Mouse (Mus musculus): ENCODE measurements at regions not wholly inside any gene's neighbourhood (a gene's known extent, or its start where the extent isn't known, plus 50 kb on each side); places are given as distances from the start of the nearest gene placed in this dataset.
"Not testable (repeated sequence)": the region's sequence is repeated elsewhere in the genome, so short reads cannot be mapped to it uniquely, and the experiment has no call there.

GRCm38 (mm10) chr1:177382596-177383190, 59.5 kb upstream of the Zbtb18 start:
- DNase-seq (ENCODE audit: low spot score) = peak; percentile 24

- no peak for DNase-seq (ENCODE audit: low spot score)
Observed at GRCm38 (mm10) chr1:177382147-177382546, 60.0 kb upstream of the Zbtb18 start.

GRCm38 (mm10) chr1:177378112-177378511, 64.0 kb upstream of the Zbtb18 start:
- no peak for DNase-seq (ENCODE audit: low spot score)

GRCm38 (mm10) chr1:177373226-177373825, 68.8 kb upstream of the Zbtb18 start:
- DNase-seq (ENCODE audit: low spot score) = no peak

- no peak for DNase-seq (ENCODE audit: low spot score)
Observed at GRCm38 (mm10) chr1:177372066-177372465, 70.1 kb upstream of the Zbtb18 start.

- no peak for DNase-seq (ENCODE audit: low spot score)
Observed at GRCm38 (mm10) chr1:177367864-177368610, 74.1 kb upstream of the Zbtb18 start.

GRCm38 (mm10) chr1:177366914-177367313, 75.2 kb upstream of the Zbtb18 start:
- DNase-seq (ENCODE audit: low spot score) = no peak

GRCm38 (mm10) chr1:177366475-177366874, 75.7 kb upstream of the Zbtb18 start:
- DNase-seq (ENCODE audit: low spot score) = no peak

- DNase-seq (ENCODE audit: low spot score) = no peak
Observed at GRCm38 (mm10) chr1:177364355-177364754, 77.8 kb upstream of the Zbtb18 start.

GRCm38 (mm10) chr1:177362398-177362797, 79.8 kb upstream of the Zbtb18 start:
- DNase-seq (ENCODE audit: low spot score) = no peak

- DNase-seq (ENCODE audit: low spot score) = no peak
Observed at GRCm38 (mm10) chr1:177348400-177349092, 90.5 kb upstream of the Akt3 start.

- no peak for DNase-seq (ENCODE audit: low spot score)
Observed at GRCm38 (mm10) chr1:177347208-177347607, 89.2 kb upstream of the Akt3 start.

GRCm38 (mm10) chr1:177346540-177346939, 88.5 kb upstream of the Akt3 start:
- DNase-seq (ENCODE audit: low spot score) = no peak

- no peak for DNase-seq (ENCODE audit: low spot score)
Observed at GRCm38 (mm10) chr1:177345540-177345939, 87.5 kb upstream of the Akt3 start.

- DNase-seq (ENCODE audit: low spot score) = no peak
Observed at GRCm38 (mm10) chr1:177343949-177344348, 85.9 kb upstream of the Akt3 start.

GRCm38 (mm10) chr1:177343121-177343520, 85.1 kb upstream of the Akt3 start:
- DNase-seq (ENCODE audit: low spot score) = peak; percentile 12

GRCm38 (mm10) chr1:177340232-177340631, 82.2 kb upstream of the Akt3 start:
- no peak for DNase-seq (ENCODE audit: low spot score)

- DNase-seq (ENCODE audit: low spot score) = not testable (repeated sequence)
Observed at GRCm38 (mm10) chr1:177339207-177339787, 81.3 kb upstream of the Akt3 start.

GRCm38 (mm10) chr1:177338466-177339206, 80.6 kb upstream of the Akt3 start:
- peak; percentile 26 for DNase-seq (ENCODE audit: low spot score)

GRCm38 (mm10) chr1:177337756-177338155, 79.8 kb upstream of the Akt3 start:
- DNase-seq (ENCODE audit: low spot score) = no peak

GRCm38 (mm10) chr1:177337141-177337540, 79.1 kb upstream of the Akt3 start:
- DNase-seq (ENCODE audit: low spot score) = no peak

GRCm38 (mm10) chr1:177336436-177336835, 78.4 kb upstream of the Akt3 start:
- DNase-seq (ENCODE audit: low spot score) = no peak

Data from urinary bladder, postnatal 25 days (tissue).